ENCODE assay signal across 8 mouse cellular contexts in genomic region chr3:130400716-130401559, GRCm38 (mm10).
DNase-seq lines count a peak whose midpoint lies in the region; ATAC-seq and TF ChIP-seq lines count a peak whose summit lies in the region.

No protein-coding gene starts in this region.

- no peaks in the 10 kb centered on the region; the same call in 1 of the 2 replicates for H3K27me3 ChIP-seq in heart, embryonic 14.5 days (ENCODE audit: control insufficient read depth, insufficient read depth, low read length)
- no peaks in the 10 kb centered on the region for H3K27me3 ChIP-seq in heart, embryonic 11.5 days (ENCODE audit: control insufficient read depth, insufficient read depth, low read length)
- no peaks in the 10 kb centered on the region for H3K27me3 ChIP-seq in myocyte (ENCODE audit: control insufficient read depth, insufficient read depth, insufficient read length)
- no peaks in the 10 kb centered on the region for H3K27me3 ChIP-seq in midbrain, embryonic 15.5 days (replicated peaks)
- H3K27me3 ChIP-seq in thymus, adult 2 months (ENCODE audit: control insufficient read depth, insufficient read depth, low read length), result no peaks in the 10 kb centered on the region

- ATAC-seq in heart, embryonic 14.5 days (ENCODE audit: insufficient number of reproducible peaks, insufficient read depth, low FRiP score, low read depth), result no peak
- ATAC-seq in heart, embryonic 11.5 days (replicated peaks; ENCODE audit: insufficient number of reproducible peaks, low FRiP score, low TSS enrichment), result no peak
- ATAC-seq in midbrain, embryonic 15.5 days (replicated peaks), result no peak

- TF ChIP-seq CTCF in thymus, adult 2 months (IDR thresholded peaks at IDR 0.05; ENCODE audit: borderline replicate concordance, control insufficient read depth, extremely low read depth, insufficient read depth, low read length, poor library complexity), result no peak

- no peak overlapping the region for H3K9ac ChIP-seq in heart, embryonic 14.5 days (ENCODE audit: low read length)
- no peak overlapping the region for H3K9ac ChIP-seq in heart, embryonic 11.5 days (ENCODE audit: low read depth, low read length)
- H3K9ac ChIP-seq in midbrain, embryonic 15.5 days, result no peak overlapping the region

- peak; percentile 40 to 82 for DNase-seq in frontal cortex, adult 2 months (ENCODE audit: extremely low spot score in 1 of 2, low spot score in 1 of 2)
- DNase-seq in left cerebral cortex, postnatal 14 days (ENCODE audit: low spot score in 2 of 2), result peak; percentile 48 to 61
- no peak for DNase-seq in c-Kit-positive CD71-positive TER-119-positive erythroid progenitor cells, embryonic 14.5 days (ENCODE audit: low spot score)
- DNase-seq in thymus, adult 2 months, result no peak

- no peaks in the 10 kb centered on the region for H3K9me3 ChIP-seq in heart, embryonic 14.5 days (ENCODE audit: control insufficient read depth, low read length)
- H3K9me3 ChIP-seq in heart, embryonic 11.5 days (replicated peaks; ENCODE audit: control insufficient read depth, low read length), result no peaks in the 10 kb centered on the region
- no peaks in the 10 kb centered on the region for H3K9me3 ChIP-seq in midbrain, embryonic 15.5 days

- H3K4me1 ChIP-seq in heart, embryonic 14.5 days (ENCODE audit: control insufficient read depth in 2 of 2, insufficient read depth in 2 of 2, low read length in 2 of 2), result no peaks in the 10 kb centered on the region
- H3K4me1 ChIP-seq in heart, embryonic 11.5 days (ENCODE audit: control insufficient read depth, insufficient read depth, low read length), result no peaks in the 10 kb centered on the region
- peaks cover 6% of the 10 kb centered on the region; the same call in 1 of the 2 replicates for H3K4me1 ChIP-seq in midbrain, embryonic 15.5 days
- no peaks in the 10 kb centered on the region for H3K4me1 ChIP-seq in thymus, adult 2 months (replicated peaks; ENCODE audit: control insufficient read depth, insufficient read depth, low read length)

- no peak for TF ChIP-seq POLR2A in myocyte (IDR thresholded peaks at IDR 0.05; ENCODE audit: insufficient read length, low read depth)
- no peak for TF ChIP-seq POLR2A in thymus, adult 2 months (IDR thresholded peaks at IDR 0.05; ENCODE audit: control insufficient read depth, extremely low read depth, insufficient read depth, low read length, poor library complexity)

- H3ac ChIP-seq in myocyte (ENCODE audit: control insufficient read depth, insufficient read length), result no peak overlapping the region

- no peak overlapping the region for H3K4me3 ChIP-seq in heart, embryonic 14.5 days (ENCODE audit: control insufficient read depth in 1 of 2, insufficient read depth in 1 of 2, low read depth in 1 of 2, low read length in 2 of 2)
- no peak overlapping the region for H3K4me3 ChIP-seq in heart, embryonic 11.5 days (ENCODE audit: low read depth, low read length)
- H3K4me3 ChIP-seq in myocyte, result no peak overlapping the region
- no peak overlapping the region for H3K4me3 ChIP-seq in midbrain, embryonic 15.5 days
- no peak overlapping the region for H3K4me3 ChIP-seq in thymus, adult 2 months (ENCODE audit: control insufficient read depth, insufficient read depth, low read length)

- H3K27ac ChIP-seq in heart, embryonic 14.5 days (replicated peaks in 1 of 2; ENCODE audit: control insufficient read depth in 1 of 2, insufficient read depth in 1 of 2, low read depth in 2 of 2, low read length in 2 of 2), result peak overlapping the region in 1 of 2 experiments; percentile 37; a peak in 1 of 4 replicates
- no peak overlapping the region for H3K27ac ChIP-seq in heart, embryonic 11.5 days (ENCODE audit: low read depth, low read length)
- H3K27ac ChIP-seq in midbrain, embryonic 15.5 days, result no peak overlapping the region
- H3K27ac ChIP-seq in thymus, adult 2 months (ENCODE audit: control insufficient read depth, insufficient read depth, low read length), result no peak overlapping the region

- H3K79me2 ChIP-seq in myocyte (ENCODE audit: control insufficient read depth, insufficient read depth), result no peaks in the 10 kb centered on the region

- H3K36me3 ChIP-seq in heart, embryonic 14.5 days (ENCODE audit: control insufficient read depth, insufficient read depth, low read length), result no peaks in the 10 kb centered on the region
- H3K36me3 ChIP-seq in heart, embryonic 11.5 days (ENCODE audit: control insufficient read depth, insufficient read depth, low read length), result no peaks in the 10 kb centered on the region
- H3K36me3 ChIP-seq in myocyte (ENCODE audit: control insufficient read depth, insufficient read depth), result no peaks in the 10 kb centered on the region
- no peaks in the 10 kb centered on the region for H3K36me3 ChIP-seq in midbrain, embryonic 15.5 days (replicated peaks)
- H3K36me3 ChIP-seq in thymus, adult 2 months (ENCODE audit: control insufficient read depth, insufficient read depth, low read length), result no peaks in the 10 kb centered on the region

- intact Hi-C loops in left cerebral cortex, postnatal 14 days (cut with DNase I), result no loop called here

- 0 out of 2 replicates have a peak overlapping the region, but pooled peaks have one; percentile 6 for H3K4me2 ChIP-seq in heart, embryonic 14.5 days (ENCODE audit: low read length)
- no peak overlapping the region for H3K4me2 ChIP-seq in heart, embryonic 11.5 days
- H3K4me2 ChIP-seq in myocyte (ENCODE audit: low read depth), result peak overlapping the region; percentile 64
- H3K4me2 ChIP-seq in midbrain, embryonic 15.5 days, result no peak overlapping the region

- 73% methylated on average over 13 of the region's 13 CpGs for WGBS in heart, embryonic 14.5 days
- 82% methylated on average over 13 of the region's 13 CpGs for WGBS in heart, embryonic 11.5 days (ENCODE audit: insufficient replicate concordance)
- 68% methylated on average over 13 of the region's 13 CpGs for WGBS in midbrain, embryonic 15.5 days
- WGBS in thymus, adult 2 months, result 4% methylated on average over 13 of the region's 13 CpGs

TF ChIP-seq in myocyte, 11 proteins besides CTCF, POLR2A, EP300 and RAD21:
- TF ChIP-seq E2F4 (IDR thresholded peaks at IDR 0.05; ENCODE audit: insufficient read depth) (no peak), REST (IDR thresholded peaks at IDR 0.05; ENCODE audit: insufficient read depth, insufficient read length) (no peak), POLR2AphosphoS2 (IDR thresholded peaks at IDR 0.05; ENCODE audit: insufficient read length, low read depth) (no peak), SRF (IDR thresholded peaks at IDR 0.05; ENCODE audit: control insufficient read depth, insufficient read length, low read depth) (no peak), MYOG (IDR thresholded peaks at IDR 0.05; ENCODE audit: control insufficient read depth in 1 of 3, insufficient read depth in 1 of 3, insufficient read length in 2 of 3, low read depth in 2 of 3) (no peak), TCF3 (IDR thresholded peaks at IDR 0.05; ENCODE audit: insufficient read length, low read depth) (no peak), USF1 (IDR thresholded peaks at IDR 0.05; ENCODE audit: low read depth) (no peak)

Comparison
In these comparisons a context has a peak if more than half of its experiments do, and no peak if none do; other contexts are left out.
1. H3K4me2 ChIP-seq: peak in heart, embryonic 14.5 days (single experiment) and myocyte (single experiment); none in heart, embryonic 11.5 days (single experiment) and midbrain, embryonic 15.5 days (single experiment).
2. DNase-seq: peak in frontal cortex, adult 2 months (2 of 2) and left cerebral cortex, postnatal 14 days (2 of 2); none in c-Kit-positive CD71-positive TER-119-positive erythroid progenitor cells, embryonic 14.5 days (single experiment) and thymus, adult 2 months (single experiment).